Mouse (Mus musculus) c-Kit-positive CD71-negative TER-119-negative erythroid progenitor cells, embryonic 14.5 days (primary cell): ENCODE results near the gene Ubn1.

Source experiments
- DNase-seq: peaks from one replicate; pipeline ENCODE4 v3.0.0-alpha.2; 2013; ENCODE audit warnings: low read depth

The Ubn1 gene

GRCm38 (mm10) chr16:5071974-5072373, 22.1 kb downstream of the Ubn1 start:
- no peak for DNase-seq

- DNase-seq, result no peak
Measured at GRCm38 (mm10) chr16:5074341-5074740, 24.5 kb downstream of the Ubn1 start.

- no peak for DNase-seq
Measured at GRCm38 (mm10) chr16:5085196-5085595, 35.3 kb downstream of the Ubn1 start.

GRCm38 (mm10) chr16:5086179-5086578, 36.3 kb downstream of the Ubn1 start:
- DNase-seq, result no peak

- DNase-seq, result no peak
Measured at GRCm38 (mm10) chr16:5089021-5089420, 39.2 kb downstream of the Ubn1 start.

GRCm38 (mm10) chr16:5093285-5093684, 43.4 kb downstream of the Ubn1 start:
- no peak for DNase-seq

- DNase-seq, result no peak
Measured at GRCm38 (mm10) chr16:5096504-5096903, 46.6 kb downstream of the Ubn1 start.

- no peak for DNase-seq
Measured at GRCm38 (mm10) chr16:5101000-5101399, 51.1 kb downstream of the Ubn1 start.

- DNase-seq, result no peak
Measured at GRCm38 (mm10) chr16:5109877-5110276, 60.0 kb downstream of the Ubn1 start.

- DNase-seq, result no peak
Measured at GRCm38 (mm10) chr16:5111021-5111420, 61.2 kb downstream of the Ubn1 start.

- no peak for DNase-seq
Measured at GRCm38 (mm10) chr16:5113002-5113550, 63.2 kb downstream of the Ubn1 start.

GRCm38 (mm10) chr16:5113582-5113981, 63.7 kb downstream of the Ubn1 start:
- DNase-seq, result no peak

- no peak for DNase-seq
Measured at GRCm38 (mm10) chr16:5119385-5119784, 69.5 kb downstream of the Ubn1 start.

- no peak for DNase-seq
Measured at GRCm38 (mm10) chr16:5119845-5120244, 70.0 kb downstream of the Ubn1 start.

- no peak for DNase-seq
Measured at GRCm38 (mm10) chr16:5123476-5123875, 73.6 kb downstream of the Ubn1 start.

- DNase-seq, result no peak
Measured at GRCm38 (mm10) chr16:5130196-5130595, 80.3 kb downstream of the Ubn1 start.

- DNase-seq, result no peak
Measured at GRCm38 (mm10) chr16:5130766-5131165, 80.9 kb downstream of the Ubn1 start.

GRCm38 (mm10) chr16:5131251-5131922, 81.5 kb downstream of the Ubn1 start:
- DNase-seq, result no peak

- DNase-seq, result no peak
Measured at GRCm38 (mm10) chr16:5132401-5132801, 82.5 kb downstream of the Ubn1 start, which contains the start of gene Ppl. Gene Ppl, minus strand, starts transcription at chr16:5132421.

GRCm38 (mm10) chr16:5134623-5135330, 84.9 kb downstream of the Ubn1 start:
- DNase-seq, result no peak

- DNase-seq, result no peak
Measured at GRCm38 (mm10) chr16:5135551-5136261, 85.8 kb downstream of the Ubn1 start.
